Mouse (Mus musculus) kidney, postnatal 0 days (tissue): ENCODE data around the gene Hba-x. TPM values are rescaled to one million over a fixed set of nuclear protein-coding genes. Genes with fewer than 3 reads are reported as not detected.

Experiments used
- ATAC-seq: fragments of 200-750 bp; cut with Nextera tagmentation; replicated peaks from 2 replicates; pipeline ENCODE4 v1.8.0; 2017; ENCODE audit warnings: low read depth, moderate number of reproducible peaks, moderate TSS enrichment, moderate library complexity; ENCODE audit not compliant: low FRiP score
- DNase-seq: peaks from one replicate; pipeline ENCODE4 v3.0.0-alpha.2; 2016; ENCODE audit warnings: low spot score
- H3K27ac ChIP-seq: fragments of 300-500 bp; sonication (generic); 2 replicates; pipeline ENCODE4 v1.5.1; 2014; ENCODE audit warnings: mild to moderate bottlenecking
- H3K27me3 ChIP-seq: fragments of 300-500 bp; sonication (generic); 2 replicates; pipeline ENCODE4 v1.6.1; 2014; ENCODE audit warnings: low read length, mixed read lengths; ENCODE audit not compliant: insufficient read depth
- H3K36me3 ChIP-seq: fragments of 300-500 bp; sonication (generic); 2 replicates; pipeline ENCODE4 v1.6.1; 2014; ENCODE audit warnings: low read length, mixed read lengths; ENCODE audit not compliant: insufficient read depth
- H3K4me1 ChIP-seq: fragments of 300-500 bp; sonication (generic); replicated peaks from 2 replicates; pipeline ENCODE4 v1.6.1; 2014; ENCODE audit warnings: antibody characterized with exemption, low read length, mixed read lengths; ENCODE audit not compliant: insufficient read depth
- H3K4me2 ChIP-seq: fragments of 300-500 bp; sonication (generic); 2 replicates; pipeline ENCODE4 v1.6.1; 2014; ENCODE audit warnings: mild to moderate bottlenecking, low read length, moderate library complexity, mixed read lengths
- H3K4me3 ChIP-seq: fragments of 300-500 bp; sonication (generic); replicated peaks from 2 replicates; pipeline ENCODE4 v1.5.1; 2014; ENCODE audit warnings: low read depth, low read length
- H3K9ac ChIP-seq: fragments of 300-500 bp; sonication (generic); 2 replicates; pipeline ENCODE4 v1.6.1; 2014; ENCODE audit warnings: low read depth, low read length
- H3K9me3 ChIP-seq: fragments of 300-500 bp; sonication (generic); replicated peaks from 2 replicates; pipeline ENCODE4 v1.6.1; 2016; ENCODE audit warnings: low read length, inconsistent platforms, mixed read lengths
- CTCF ChIP-seq: IDR thresholded peaks from 2 replicates; pipeline ENCODE4 v1.5.1; 2016; ENCODE audit warnings: antibody characterized with exemption, low read depth, mild to moderate bottlenecking, moderate library complexity
- WGBS: fragments of 180-500 bp; shearing (Covaris S2); extraction: QIAGEN DNeasy Blood & Tissue Kit; methylation state at CpG from one replicate; pipeline ENCODE4 v1.1.7; 2014; 5-methylcytosine and 5-hydroxymethylcytosine counted together
- polyA plus RNA-seq: library from polyadenylated mRNA; unstranded; fragments of >200 nt; fragmentation: Nextera tagmentation; extraction: Ambion mirVana; gene quantifications from 2 replicates; pipeline ENCODE4 v1.2.1, GENCODE M21; 2015

The Hba-x gene
- polyA plus RNA-seq, 1 experiment from 2014 or later: 0.36 TPM

- no peak for TF ChIP-seq CTCF
- Histone ChIP-seq H3K27ac (no peak overlapping the region), H3K9me3 (no peaks in the 10 kb centered on the region), H3K4me1 (0 out of 2 replicates have a peak, but pooled peaks cover 3% of the 10 kb centered on the region), H3K36me3 (peaks cover 41% of the 10 kb centered on the region), H3K4me2 (no peak overlapping the region), H3K9ac (no peak overlapping the region), H3K4me3 (no peak overlapping the region), H3K27me3 (no peaks in the 10 kb centered on the region)
- ATAC-seq (no peak), DNase-seq (no peak)
- WGBS: 94% methylated on average over 3 of the region's 3 CpGs
Measured at GRCm38 (mm10) chr11:32237411-32237795, 38.8 kb upstream of the Hba-x start.

GRCm38 (mm10) chr11:32238093-32238860 is 37.9 kb upstream of the Hba-x start:
- 56% methylated on average over 5 of the region's 5 CpGs for WGBS
- peak; percentile 97 for TF ChIP-seq CTCF
- no peaks in the 10 kb centered on the region for H3K27me3 ChIP-seq
- no peak overlapping the region for H3K27ac ChIP-seq
- no peak for ATAC-seq
- no peak overlapping the region for H3K9ac ChIP-seq
- peak; percentile 81 for DNase-seq
- peaks cover 4% of the 10 kb centered on the region; the same call in 1 of the 2 replicates for H3K4me1 ChIP-seq
- H3K4me2 ChIP-seq: no peak overlapping the region
- H3K36me3 ChIP-seq: peaks cover 39% of the 10 kb centered on the region
- H3K9me3 ChIP-seq: no peaks in the 10 kb centered on the region
- no peak overlapping the region for H3K4me3 ChIP-seq

DNA sequence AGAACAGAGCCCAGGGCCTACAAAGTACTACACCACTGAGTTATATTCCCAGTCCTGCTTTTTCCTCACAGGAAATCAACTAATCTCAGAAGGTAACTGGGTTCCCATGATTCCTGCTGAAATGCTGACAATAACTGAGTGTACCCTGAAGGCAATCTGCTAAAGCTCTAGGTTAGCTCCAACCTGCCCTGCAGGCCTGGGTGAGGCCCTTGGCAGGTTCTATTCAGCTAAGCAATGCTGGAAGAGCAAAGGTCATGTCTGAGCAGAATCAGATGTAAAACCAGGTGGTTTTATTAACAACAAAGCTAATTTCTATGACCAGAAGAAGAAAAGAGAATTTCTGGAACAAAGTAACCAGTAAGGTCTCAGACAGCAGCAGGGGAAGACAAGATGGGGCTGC is 34.8 kb upstream of the Hba-x start:
- no peak for TF ChIP-seq CTCF
- H3K36me3 ChIP-seq: peaks cover 21% of the 10 kb centered on the region
- no peak for ATAC-seq
- no peak overlapping the region for H3K27ac ChIP-seq
- H3K9ac ChIP-seq: no peak overlapping the region
- no peak overlapping the region for H3K4me3 ChIP-seq
- H3K9me3 ChIP-seq: no peaks in the 10 kb centered on the region
- no peak for DNase-seq
- no peaks in the 10 kb centered on the region for H3K27me3 ChIP-seq
- no peak overlapping the region for H3K4me2 ChIP-seq
- H3K4me1 ChIP-seq: peaks cover 12% of the 10 kb centered on the region

GRCm38 (mm10) chr11:32242209-32242608 is 34.0 kb upstream of the Hba-x start:
- DNase-seq: no peak
- no peak overlapping the region for H3K4me2 ChIP-seq
- no peaks in the 10 kb centered on the region for H3K9me3 ChIP-seq
- H3K9ac ChIP-seq: no peak overlapping the region
- H3K4me3 ChIP-seq: no peak overlapping the region
- no peak overlapping the region for H3K27ac ChIP-seq
- peaks cover 21% of the 10 kb centered on the region for H3K36me3 ChIP-seq
- no peak for ATAC-seq
- no peak for TF ChIP-seq CTCF
- H3K4me1 ChIP-seq: peaks cover 12% of the 10 kb centered on the region
- WGBS: 89% methylated on average over 3 of the region's 3 CpGs
- no peaks in the 10 kb centered on the region for H3K27me3 ChIP-seq

GRCm38 (mm10) chr11:32243205-32243955 is 32.8 kb upstream of the Hba-x start:
- 0 out of 2 replicates have a peak overlapping the region, but pooled peaks have one; percentile 10 for H3K4me2 ChIP-seq
- H3K4me1 ChIP-seq: peaks cover 12% of the 10 kb centered on the region
- 35% methylated on average over 7 of the region's 7 CpGs for WGBS
- TF ChIP-seq CTCF: no peak
- H3K27ac ChIP-seq: peak overlapping the region; percentile 77
- no peaks in the 10 kb centered on the region for H3K27me3 ChIP-seq
- H3K9ac ChIP-seq: no peak overlapping the region
- no peaks in the 10 kb centered on the region for H3K9me3 ChIP-seq
- no peak overlapping the region for H3K4me3 ChIP-seq
- H3K36me3 ChIP-seq: peaks cover 21% of the 10 kb centered on the region
- peak; percentile 87 for DNase-seq
- ATAC-seq: peak; percentile 52; the same call in 1 of the 2 replicates

DNA sequence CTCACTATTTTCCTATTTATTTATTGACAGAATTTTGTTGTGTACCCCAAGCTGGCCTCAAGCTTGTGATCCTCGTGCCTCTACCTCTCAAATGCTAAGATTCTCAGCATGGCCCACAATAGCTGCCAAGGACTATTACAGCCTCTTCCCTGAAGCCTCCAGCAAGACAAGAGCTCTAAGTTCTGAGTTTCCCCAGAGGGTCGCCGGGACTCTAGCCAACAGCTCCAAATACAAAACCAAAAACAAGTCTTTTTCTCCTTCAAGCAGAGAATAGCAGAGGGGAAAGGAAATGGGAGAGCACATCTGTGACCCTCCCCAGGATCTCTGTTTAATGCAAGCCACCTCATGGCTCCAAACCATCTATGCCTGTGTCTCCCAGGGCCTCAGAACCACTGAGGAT is 32.1 kb upstream of the Hba-x start:
- H3K27ac ChIP-seq: peak overlapping the region; percentile 77
- peaks cover 12% of the 10 kb centered on the region for H3K4me1 ChIP-seq
- no peak for TF ChIP-seq CTCF
- H3K9me3 ChIP-seq: no peaks in the 10 kb centered on the region
- DNase-seq (peak; percentile 38), ATAC-seq (no peak)
- H3K4me3 ChIP-seq: no peak overlapping the region
- WGBS: 70% methylated on average over 3 of the region's 3 CpGs
- H3K4me2 ChIP-seq: 0 out of 2 replicates have a peak overlapping the region, but pooled peaks have one; percentile 10
- H3K9ac ChIP-seq: no peak overlapping the region
- H3K36me3 ChIP-seq: peaks cover 21% of the 10 kb centered on the region
- H3K27me3 ChIP-seq: no peaks in the 10 kb centered on the region
